Mouse (Mus musculus) MEL (cell line): Measurements from ENCODE around the gene Shtn1.

Experiments used
- CTCF ChIP-seq, 3 experiments: IDR thresholded peaks in 2 of 3; conservative IDR thresholded peaks in 1 of 3; 2 replicates each; pipeline ENCODE4 v1.5.1; 2011 to 2012; ENCODE audit warnings: low read length in 3 of 3, low read depth in 2 of 3, mild to moderate bottlenecking in 2 of 3, improper control_type of control experiment in 1 of 3, inconsistent platforms in 1 of 3, mixed read lengths in 1 of 3, moderate library complexity in 1 of 3; ENCODE audit not compliant: control insufficient read depth in 1 of 3, insufficient read depth in 1 of 3, poor library complexity in 1 of 3, severe bottlenecking in 1 of 3
- ZKSCAN1 ChIP-seq: IDR thresholded peaks from 2 replicates; pipeline ENCODE4 v1.6.1; 2012; ENCODE audit warnings: low read depth, mild to moderate bottlenecking, inconsistent platforms, low read length, improper control_type of control experiment, moderate library complexity

DNA sequence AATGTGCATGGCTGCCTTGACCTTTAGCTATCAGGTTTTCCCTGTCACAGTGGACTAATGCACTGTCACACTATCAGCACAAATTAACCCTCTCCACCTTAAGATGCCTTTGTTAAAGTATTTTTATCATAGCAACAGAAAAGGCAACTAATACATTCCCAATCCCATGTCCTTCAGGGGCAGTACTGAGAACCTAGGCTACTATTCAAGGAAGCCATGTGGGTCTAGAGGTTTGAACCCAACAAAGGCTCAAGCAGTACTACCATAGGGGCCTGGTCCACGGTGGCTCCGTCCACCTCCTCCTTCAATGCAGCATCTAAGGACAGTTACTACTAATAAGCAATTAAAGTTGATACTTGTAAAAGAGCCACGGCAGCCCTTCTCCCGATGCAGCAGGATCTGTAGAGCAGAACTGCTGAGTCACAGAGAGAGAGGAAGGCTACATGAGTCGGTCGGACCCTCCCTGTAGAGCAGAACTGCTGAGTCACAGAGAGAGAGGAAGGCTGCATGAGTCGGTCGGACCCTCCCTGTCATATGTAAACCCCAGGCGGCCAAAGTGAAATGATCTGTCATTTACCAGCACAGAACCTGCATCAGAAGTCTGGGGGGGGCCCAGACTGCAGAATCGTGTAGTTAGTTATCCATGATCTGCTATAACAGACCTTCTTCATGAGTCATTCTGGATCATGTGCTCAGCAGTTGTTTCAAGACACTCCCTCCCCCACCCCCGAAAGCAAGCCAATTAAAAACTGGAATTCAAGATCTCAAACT, 97.3 kb downstream of the Shtn1 start:
- no peak for TF ChIP-seq CTCF (IDR thresholded peaks at IDR 0.05 in 2 of 3, conservative IDR thresholded peaks at IDR 0.05 in 1 of 3; ENCODE audit: control insufficient read depth in 1 of 3, insufficient read depth in 1 of 3, low read depth in 2 of 3, low read length in 3 of 3, poor library complexity in 1 of 3, severe bottlenecking in 1 of 3)
- no peak for TF ChIP-seq ZKSCAN1
